Mouse (Mus musculus): ENCODE measurements around the gene Cox8b. TPM values are rescaled to one million over a fixed set of nuclear protein-coding genes. Genes with fewer than 3 reads are reported as not detected.

Cox8b gene
- total and polyA plus RNA-seq, 3 experiments, result not detected

DNA sequence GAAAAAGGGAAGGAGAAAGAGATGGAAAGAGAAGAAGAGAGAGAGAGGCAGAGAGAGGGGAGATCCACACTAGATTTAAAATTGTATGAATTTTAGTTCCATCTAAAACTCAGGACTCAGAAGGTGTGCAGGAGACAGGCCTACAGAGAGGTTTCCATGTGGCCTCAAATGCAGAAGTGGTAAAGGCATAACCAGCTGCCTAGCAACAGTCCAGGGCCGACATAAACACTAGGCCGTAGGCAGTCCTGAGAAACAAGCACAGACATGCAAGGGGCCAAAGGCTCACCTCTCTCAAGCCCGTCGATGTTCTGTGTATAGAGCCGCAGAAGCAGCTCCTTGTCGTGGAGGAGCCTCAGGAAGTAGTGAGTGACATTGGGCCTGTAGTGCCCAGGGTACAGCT lies 22.9 kb downstream of the Cox8b start:
- Histone ChIP-seq H3K9ac (ENCODE audit: insufficient read depth, low read depth) (peak overlapping the region; percentile 17; the same call in 1 of the 2 replicates), H3K4me2 (ENCODE audit: insufficient read depth, low read depth, poor library complexity, severe bottlenecking) (peak overlapping the region; percentile 47), H3K79me2 (replicated peaks; ENCODE audit: control insufficient read depth, extremely low read depth, insufficient read depth, poor library complexity, severe bottlenecking) (peaks cover 4% of the 10 kb centered on the region), H3K36me3 (replicated peaks in 1 of 2; ENCODE audit: control insufficient read depth in 1 of 2, insufficient read depth in 1 of 2, low read length in 1 of 2) (peaks cover 24 to 53% of the 10 kb centered on the region in 2 experiments), H3K4me1 (ENCODE audit: control insufficient read depth in 1 of 2, insufficient read depth in 2 of 2) (peaks cover 21 to 59% of the 10 kb centered on the region in 2 experiments), H3K27me3 (replicated peaks) (no peaks in the 10 kb centered on the region), H3K27ac (ENCODE audit: insufficient read depth, low read depth) (peak overlapping the region; percentile 75), H3K4me3 (replicated peaks in 1 of 3; ENCODE audit: low read depth in 2 of 3, low read length in 2 of 3, poor library complexity in 1 of 3) (peak overlapping the region in 1 of 3 experiments; percentile 8), H3K9me3 (replicated peaks; ENCODE audit: low read length) (no peaks in the 10 kb centered on the region)
- TF ChIP-seq ZKSCAN1 (IDR thresholded peaks at IDR 0.05; ENCODE audit: borderline replicate concordance, low read depth, low read length), result no peak
- no peak for TF ChIP-seq RAD21 (IDR thresholded peaks at IDR 0.05; ENCODE audit: low read depth, low read length)
- 0 out of 2 replicates have a peak, but pooled peaks have one; percentile 12 for TF ChIP-seq POLR2A (IDR thresholded peaks at IDR 0.05; ENCODE audit: low read depth, low read length)
- no peak for TF ChIP-seq TBP (conservative IDR thresholded peaks at IDR 0.05; ENCODE audit: low read depth, low read length)
- peak; percentile 82 for TF ChIP-seq IRF4 (IDR thresholded peaks at IDR 0.05; ENCODE audit: low read depth, low read length)
- peak; percentile 89 for TF ChIP-seq SIN3A (IDR thresholded peaks at IDR 0.05; ENCODE audit: low read length)
- peak; percentile 90 for TF ChIP-seq MXI1 (IDR thresholded peaks at IDR 0.05; ENCODE audit: low read depth, low read length)
- TF ChIP-seq PAX5 (IDR thresholded peaks at IDR 0.05; ENCODE audit: low read length), result no peak
- TF ChIP-seq RCOR1 (conservative IDR thresholded peaks at IDR 0.05; ENCODE audit: low read depth, low read length), result no peak
- TF ChIP-seq EP300 (IDR thresholded peaks at IDR 0.05; ENCODE audit: low read length), result peak; percentile 58
- TF ChIP-seq MYC (IDR thresholded peaks at IDR 0.05; ENCODE audit: low read depth, low read length), result peak; percentile 86
- TF ChIP-seq MAX (IDR thresholded peaks at IDR 0.05; ENCODE audit: low read length), result peak; percentile 57
- TF ChIP-seq MAZ (IDR thresholded peaks at IDR 0.05; ENCODE audit: low read depth, low read length), result no peak
- 0 out of 2 replicates have a peak, but pooled peaks have one; percentile 37 for TF ChIP-seq TCF12 (IDR thresholded peaks at IDR 0.05; ENCODE audit: low read depth, low read length)
- TF ChIP-seq HCFC1 (IDR thresholded peaks at IDR 0.05; ENCODE audit: low read depth, low read length), result peak; percentile 25; the same call in 1 of the 2 replicates
- peak; percentile 98 for TF ChIP-seq CHD1 (IDR thresholded peaks at IDR 0.05; ENCODE audit: low read depth, low read length)
- TF ChIP-seq CTCF (conservative IDR thresholded peaks at IDR 0.05 in 1 of 2, IDR thresholded peaks at IDR 0.05 in 1 of 2; ENCODE audit: low read depth in 2 of 2, low read length in 2 of 2), result no peak
- TF ChIP-seq BHLHE40 (IDR thresholded peaks at IDR 0.05; ENCODE audit: low read depth, low read length), result no peak; the same call in 1 of the 2 replicates
- peak; percentile 25; the same call in 1 of the 2 replicates for TF ChIP-seq ETS1 (conservative IDR thresholded peaks at IDR 0.05; ENCODE audit: low read depth, low read length)
- TF ChIP-seq MAFK (IDR thresholded peaks at IDR 0.05; ENCODE audit: insufficient replicate concordance, low read length), result no peak
- dilution Hi-C loops (cut with MboI; ENCODE audit: extremely low pct_ligation_motif_present, extremely low pct_unique_long_range_greater_than_20kb, low sequenced_read_pairs), result no loop called here
- in situ Hi-C loops (cut with MboI; ENCODE audit: low pct_ligation_motif_present, low pct_unique_long_range_greater_than_20kb, low sequenced_read_pairs), result no loop called here
- peak; percentile 84 for DNase-seq (ENCODE audit: extremely low read depth)

DNA sequence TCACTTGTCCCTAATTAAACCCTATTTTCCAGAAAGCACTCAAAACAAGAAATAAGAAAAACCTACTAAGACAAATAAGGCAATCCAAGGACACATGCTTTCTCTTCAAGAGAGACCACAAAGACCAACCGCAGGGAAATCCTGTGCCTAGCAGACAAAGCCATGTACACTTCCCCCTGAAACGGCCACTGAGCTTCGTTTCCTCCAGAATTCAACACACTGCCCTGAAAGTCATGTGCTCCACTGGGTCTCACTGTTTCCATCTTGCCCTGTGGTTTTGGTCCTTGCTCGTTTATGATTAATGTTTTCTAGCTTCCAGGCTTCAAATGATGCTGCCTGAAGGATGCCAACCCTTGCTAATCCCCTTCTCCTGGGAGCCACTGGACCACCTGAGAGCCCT lies 26.0 kb downstream of the Cox8b start:
- in situ Hi-C loops (cut with MboI; ENCODE audit: low pct_ligation_motif_present, low pct_unique_long_range_greater_than_20kb, low sequenced_read_pairs), result no loop called here
- H3K27ac ChIP-seq (ENCODE audit: insufficient read depth, low read depth), result no peak overlapping the region

More for the DNA sequence above, 26.0 kb downstream of the Cox8b start:
- peaks cover 21 to 44% of the 10 kb centered on the region in 2 experiments for H3K4me1 ChIP-seq (ENCODE audit: control insufficient read depth in 1 of 2, insufficient read depth in 2 of 2)
- no peak overlapping the region for H3K9ac ChIP-seq (ENCODE audit: insufficient read depth, low read depth)
- no peak overlapping the region for H3K4me3 ChIP-seq (replicated peaks in 1 of 3; ENCODE audit: low read depth in 2 of 3, low read length in 2 of 3, poor library complexity in 1 of 3)
- H3K36me3 ChIP-seq (replicated peaks in 1 of 2; ENCODE audit: control insufficient read depth in 1 of 2, insufficient read depth in 1 of 2, low read length in 1 of 2), result peaks cover 30 to 76% of the 10 kb centered on the region in 2 experiments
- no peak for DNase-seq (ENCODE audit: extremely low read depth)
- no peak overlapping the region for H3K4me2 ChIP-seq (ENCODE audit: insufficient read depth, low read depth, poor library complexity, severe bottlenecking)
- TF ChIP-seq MYC (IDR thresholded peaks at IDR 0.05; ENCODE audit: low read depth, low read length), result no peak
- no peak for TF ChIP-seq SIN3A (IDR thresholded peaks at IDR 0.05; ENCODE audit: low read length)
- no peak for TF ChIP-seq JUN (IDR thresholded peaks at IDR 0.05; ENCODE audit: insufficient read depth, low read depth, low read length)
- TF ChIP-seq RAD21 (IDR thresholded peaks at IDR 0.05; ENCODE audit: low read depth, low read length), result no peak
- TF ChIP-seq CTCF (conservative IDR thresholded peaks at IDR 0.05 in 1 of 2, IDR thresholded peaks at IDR 0.05 in 1 of 2; ENCODE audit: low read depth in 2 of 2, low read length in 2 of 2), result no peak
- no peak for TF ChIP-seq IRF4 (IDR thresholded peaks at IDR 0.05; ENCODE audit: low read depth, low read length)
- TF ChIP-seq NELFE (IDR thresholded peaks at IDR 0.05; ENCODE audit: low read depth, low read length), result no peak
- no peak for TF ChIP-seq NRF1 (IDR thresholded peaks at IDR 0.05; ENCODE audit: low read depth, low read length)
- TF ChIP-seq POLR2AphosphoS2 (IDR thresholded peaks at IDR 0.05; ENCODE audit: low read depth, low read length), result no peak
- TF ChIP-seq EP300 (IDR thresholded peaks at IDR 0.05; ENCODE audit: low read length), result no peak
- no peak for TF ChIP-seq CHD1 (IDR thresholded peaks at IDR 0.05; ENCODE audit: low read depth, low read length)
- no peak for TF ChIP-seq HCFC1 (IDR thresholded peaks at IDR 0.05; ENCODE audit: low read depth, low read length)
- no peak for TF ChIP-seq MAZ (IDR thresholded peaks at IDR 0.05; ENCODE audit: low read depth, low read length)
- TF ChIP-seq ZC3H11A (IDR thresholded peaks at IDR 0.05; ENCODE audit: low read depth, low read length), result no peak
- TF ChIP-seq MEF2A (IDR thresholded peaks at IDR 0.05; ENCODE audit: borderline replicate concordance, low read depth, low read length), result no peak
- TF ChIP-seq USF1 (IDR thresholded peaks at IDR 0.05; ENCODE audit: low read depth, low read length), result no peak; the same call in 1 of the 2 replicates
- no peaks in the 10 kb centered on the region for H3K9me3 ChIP-seq (replicated peaks; ENCODE audit: low read length)
- H3K79me2 ChIP-seq (replicated peaks; ENCODE audit: control insufficient read depth, extremely low read depth, insufficient read depth, poor library complexity, severe bottlenecking), result no peaks in the 10 kb centered on the region; the same call in 1 of the 2 replicates
- dilution Hi-C loops (cut with MboI; ENCODE audit: extremely low pct_ligation_motif_present, extremely low pct_unique_long_range_greater_than_20kb, low sequenced_read_pairs), result no loop called here
- H3K27me3 ChIP-seq (replicated peaks), result no peaks in the 10 kb centered on the region

Measured in CH12.LX (cell line).